Mouse (Mus musculus) ZHBTc4 (cell line): Measurements from ENCODE around the gene March4.

Experiments used
- DNase-seq: peaks from one replicate; pipeline ENCODE4 v3.0.0-alpha.2; 2011; ENCODE audit warnings: low read depth, low spot score

The March4 gene

GRCm38 (mm10) chr1:72450790-72451189, 85.9 kb downstream of the March4 start:
- no peak for DNase-seq

GRCm38 (mm10) chr1:72449752-72450151, 87.0 kb downstream of the March4 start:
- no peak for DNase-seq

- DNase-seq, result no peak
Measured at GRCm38 (mm10) chr1:72442747-72443146, 94.0 kb downstream of the March4 start.

DNA sequence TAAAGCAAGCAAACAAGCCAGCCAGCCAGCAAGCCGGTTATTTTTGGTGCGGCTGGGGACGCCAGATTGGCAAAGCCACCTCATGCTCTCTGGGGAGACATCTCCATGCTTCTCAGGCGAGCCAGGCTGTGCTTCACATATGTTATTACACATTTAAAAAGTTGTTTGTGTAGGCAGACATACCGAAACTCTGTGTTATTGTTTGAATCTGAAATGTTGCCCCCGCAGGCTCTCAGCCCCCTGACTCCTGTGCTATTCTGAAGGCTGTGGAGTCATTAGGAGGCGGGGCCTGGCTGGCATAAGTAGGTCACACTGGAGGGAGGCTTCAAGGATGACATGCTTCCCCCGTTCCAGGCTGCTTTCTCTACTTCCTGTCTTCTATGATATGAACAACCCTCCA, 97.6 kb downstream of the March4 start:
- no peak for DNase-seq

- no peak for DNase-seq
Measured at GRCm38 (mm10) chr1:72436967-72437366, 99.8 kb downstream of the March4 start.

GRCm38 (mm10) chr1:72434510-72434909, 102.2 kb downstream of the March4 start:
- DNase-seq, result no peak

DNA sequence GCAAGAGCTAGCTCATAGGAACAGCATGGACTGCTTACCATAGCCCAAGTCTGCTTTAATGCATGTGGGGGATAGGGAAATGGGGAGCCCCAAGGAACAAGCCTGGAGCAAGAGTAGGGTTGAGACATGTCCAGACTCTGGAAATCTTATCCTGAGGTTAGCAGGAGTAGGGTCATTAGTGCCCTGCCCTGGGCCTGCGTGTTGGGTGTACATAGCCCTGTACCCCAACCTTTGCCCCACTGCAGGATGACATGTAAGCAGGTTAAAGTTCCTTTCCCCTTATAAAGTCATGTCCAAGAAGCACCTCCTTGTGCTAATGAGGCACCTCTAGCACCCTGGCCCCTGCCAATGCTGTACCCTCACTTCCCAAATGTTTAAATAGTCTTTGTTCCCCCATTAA, 104.2 kb downstream of the March4 start:
- no peak for DNase-seq

- no peak for DNase-seq
Measured at GRCm38 (mm10) chr1:72429107-72429807, 107.5 kb downstream of the March4 start.

- peak; percentile 50 for DNase-seq
Measured at GRCm38 (mm10) chr1:72428526-72428925, 108.2 kb downstream of the March4 start.

DNA sequence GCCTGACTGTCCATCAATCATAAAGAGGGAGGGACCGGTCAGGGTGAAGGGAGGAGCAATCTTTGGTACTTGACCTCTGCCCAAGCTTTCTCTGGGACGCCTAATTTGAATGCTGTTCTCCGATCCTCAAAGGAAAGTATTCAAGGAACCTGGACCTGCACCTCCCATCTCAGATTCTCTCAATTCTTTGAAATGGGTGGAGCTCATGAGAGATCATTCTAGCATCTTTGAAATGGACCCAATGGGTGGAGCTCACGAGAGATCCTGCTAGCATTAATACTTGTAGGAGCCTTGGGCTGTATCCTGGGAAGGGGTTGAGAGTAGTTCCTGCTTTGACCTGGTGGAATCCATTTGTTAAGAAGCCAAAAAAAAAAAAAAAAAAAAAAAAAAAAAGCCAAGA, 110.3 kb downstream of the March4 start:
- DNase-seq, result peak; percentile 71

GRCm38 (mm10) chr1:72422121-72422520, 114.6 kb downstream of the March4 start:
- no peak for DNase-seq

DNA sequence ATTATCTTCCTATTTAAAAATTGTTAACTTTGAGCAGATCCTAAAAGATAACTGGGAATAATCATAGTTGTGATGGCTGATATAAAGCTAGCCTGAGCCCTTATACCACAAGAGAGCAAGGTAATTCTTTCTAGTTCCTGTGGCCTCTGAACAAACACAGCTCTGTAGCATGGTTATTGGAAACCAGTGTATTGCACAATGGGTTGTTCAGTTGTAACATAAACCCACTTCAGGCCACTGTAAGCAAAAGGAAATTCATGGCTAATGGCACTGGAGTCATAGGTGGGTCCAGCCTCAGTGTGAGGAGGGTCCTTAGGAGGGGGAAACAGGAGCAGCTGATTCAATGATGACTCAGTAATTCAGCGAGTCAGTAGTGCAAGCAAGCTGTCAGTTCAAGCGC, 116.5 kb downstream of the March4 start:
- DNase-seq, result no peak

DNA sequence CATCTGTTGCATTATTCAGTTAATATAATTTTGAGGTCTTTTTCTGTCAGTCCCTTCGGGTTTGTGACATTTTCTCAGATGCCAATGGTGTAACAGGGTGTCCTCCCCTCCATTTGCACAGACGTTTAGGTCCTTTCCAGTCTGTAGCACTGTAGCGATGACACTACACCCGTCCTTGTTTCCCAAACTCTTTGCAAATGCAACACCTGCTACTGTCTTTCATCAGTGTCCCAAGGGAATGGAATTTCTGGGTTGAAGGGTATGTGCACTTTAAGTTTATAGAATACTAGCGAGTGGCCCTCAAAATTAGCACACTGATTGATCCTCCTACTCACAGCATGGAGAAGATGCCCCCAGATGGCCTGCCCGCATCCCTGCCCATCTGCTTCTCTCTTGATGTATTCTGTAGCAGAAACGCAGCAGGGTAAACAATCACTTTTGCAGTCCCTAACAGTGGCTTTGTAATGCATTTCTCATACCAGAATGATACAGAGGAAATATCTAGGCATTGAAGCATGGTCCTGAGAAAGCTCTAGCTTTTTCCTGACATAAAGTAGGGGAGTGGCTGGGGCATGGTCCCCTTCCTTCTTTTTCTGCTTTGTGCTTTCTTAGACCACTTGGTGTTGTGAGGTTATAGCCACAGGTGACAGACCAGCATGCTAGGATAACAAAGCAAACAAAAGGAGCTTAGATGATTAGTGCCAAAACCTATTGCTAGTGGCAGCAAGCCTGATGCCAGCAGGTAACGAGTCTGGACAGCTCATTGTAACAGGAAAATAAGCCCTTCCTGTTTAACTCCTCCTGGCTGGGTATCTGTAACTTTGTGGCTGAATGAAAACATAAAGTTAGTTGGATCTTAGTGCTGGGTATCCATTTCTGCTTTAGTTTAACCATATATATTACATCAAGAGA, 117.7 kb downstream of the March4 start:
- no peak for DNase-seq

DNA sequence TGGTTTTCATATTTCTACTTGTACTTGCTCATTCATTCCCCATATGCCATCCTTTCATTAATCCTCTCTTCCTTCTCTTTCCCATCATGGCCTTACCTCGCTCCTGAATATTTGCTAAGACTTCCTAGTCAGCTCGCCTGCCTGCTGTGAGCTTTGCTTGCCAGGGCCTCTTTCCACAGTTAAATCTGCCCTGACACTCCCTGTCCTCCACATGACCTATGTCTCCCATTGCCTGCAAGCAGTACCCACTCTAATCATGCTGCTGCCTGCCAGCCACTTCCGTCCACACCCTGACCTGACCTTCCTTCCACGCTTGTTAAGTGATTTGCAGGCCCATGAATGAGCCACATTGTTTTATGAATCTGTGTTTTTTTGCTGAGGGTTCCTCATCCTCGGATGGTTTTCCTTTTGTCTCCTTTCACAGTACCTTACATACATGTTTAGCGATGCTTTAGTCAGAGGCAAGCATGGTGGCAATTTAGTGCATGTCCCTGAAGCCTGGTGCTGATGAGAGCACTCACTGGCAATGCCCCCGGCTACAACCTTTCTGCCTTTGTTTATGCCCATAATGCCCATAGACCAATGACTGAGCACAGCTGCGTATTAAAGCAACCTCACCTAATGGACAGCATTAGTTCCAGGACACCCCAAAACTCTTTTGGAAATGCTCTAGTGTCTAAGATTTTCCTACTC, 122.0 kb downstream of the March4 start:
- DNase-seq, result peak; percentile 54

GRCm38 (mm10) chr1:72414133-72414532, 122.6 kb downstream of the March4 start:
- no peak for DNase-seq

GRCm38 (mm10) chr1:72413205-72413604, 123.5 kb downstream of the March4 start:
- DNase-seq, result no peak

DNA sequence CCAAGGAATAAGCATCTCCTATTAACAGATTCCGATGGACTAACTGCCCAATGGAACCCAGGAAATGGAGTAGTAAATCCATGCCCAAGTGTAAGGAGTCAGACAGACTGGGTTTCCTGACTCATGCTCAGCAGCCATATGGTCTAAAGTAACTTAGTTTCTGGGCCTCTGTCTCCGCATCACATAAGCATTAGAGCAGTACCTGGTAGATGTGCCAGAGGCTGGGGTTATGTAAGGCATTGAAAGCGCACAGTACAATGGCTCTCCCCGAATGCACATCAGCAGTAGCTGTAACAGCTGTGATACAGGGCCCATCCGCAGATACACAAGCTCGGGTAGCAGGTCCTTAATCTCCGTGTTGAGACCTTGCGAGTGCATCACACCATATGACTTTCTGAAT, 125.6 kb downstream of the March4 start:
- DNase-seq, result no peak

DNA sequence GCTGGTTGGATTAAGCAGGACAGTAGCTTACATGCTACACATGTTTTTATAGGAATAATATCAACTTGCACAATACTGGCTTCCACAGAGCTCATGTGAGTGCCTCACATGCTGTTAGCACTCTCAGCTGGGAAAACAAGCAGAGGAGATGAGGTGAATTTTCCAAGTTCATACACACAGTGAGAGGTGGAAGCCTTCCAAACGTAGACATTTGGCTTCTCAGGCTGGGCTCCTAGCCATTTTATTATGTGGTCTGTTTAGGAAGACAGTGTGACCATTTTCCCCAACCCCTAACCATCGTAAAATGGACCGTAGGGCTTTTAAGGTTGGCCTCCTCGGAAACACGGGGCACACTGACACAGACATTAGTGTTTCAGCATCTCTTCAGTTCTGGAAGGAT, 126.8 kb downstream of the March4 start:
- no peak for DNase-seq

DNA sequence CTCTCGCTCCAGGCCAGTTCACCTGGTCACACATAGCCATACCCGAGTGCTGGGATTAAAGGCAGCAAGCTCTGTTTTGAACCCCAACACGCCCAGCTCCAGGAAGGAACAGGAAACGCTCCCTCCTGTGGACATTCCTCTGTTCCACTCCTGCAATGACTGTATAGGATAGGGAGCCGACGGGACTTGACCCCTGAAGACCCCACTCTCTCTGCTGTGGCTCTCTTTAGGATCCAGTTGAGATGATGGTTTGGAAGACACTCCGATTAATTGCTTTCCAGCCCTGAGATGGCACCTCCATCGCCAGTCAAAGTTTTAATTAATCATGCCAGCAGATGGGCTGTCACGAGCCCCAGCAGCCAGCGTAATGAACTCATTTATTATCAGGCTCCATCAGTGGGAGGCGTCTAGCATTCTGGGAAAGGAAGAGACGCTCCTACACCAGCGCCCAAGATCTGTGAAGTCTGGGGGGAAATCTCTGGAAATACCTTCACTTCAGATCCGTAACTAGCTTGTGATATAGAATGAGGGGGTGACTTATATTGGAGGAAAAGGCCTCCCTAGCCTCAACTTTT, 130.1 kb downstream of the March4 start:
- DNase-seq, result no peak

DNA sequence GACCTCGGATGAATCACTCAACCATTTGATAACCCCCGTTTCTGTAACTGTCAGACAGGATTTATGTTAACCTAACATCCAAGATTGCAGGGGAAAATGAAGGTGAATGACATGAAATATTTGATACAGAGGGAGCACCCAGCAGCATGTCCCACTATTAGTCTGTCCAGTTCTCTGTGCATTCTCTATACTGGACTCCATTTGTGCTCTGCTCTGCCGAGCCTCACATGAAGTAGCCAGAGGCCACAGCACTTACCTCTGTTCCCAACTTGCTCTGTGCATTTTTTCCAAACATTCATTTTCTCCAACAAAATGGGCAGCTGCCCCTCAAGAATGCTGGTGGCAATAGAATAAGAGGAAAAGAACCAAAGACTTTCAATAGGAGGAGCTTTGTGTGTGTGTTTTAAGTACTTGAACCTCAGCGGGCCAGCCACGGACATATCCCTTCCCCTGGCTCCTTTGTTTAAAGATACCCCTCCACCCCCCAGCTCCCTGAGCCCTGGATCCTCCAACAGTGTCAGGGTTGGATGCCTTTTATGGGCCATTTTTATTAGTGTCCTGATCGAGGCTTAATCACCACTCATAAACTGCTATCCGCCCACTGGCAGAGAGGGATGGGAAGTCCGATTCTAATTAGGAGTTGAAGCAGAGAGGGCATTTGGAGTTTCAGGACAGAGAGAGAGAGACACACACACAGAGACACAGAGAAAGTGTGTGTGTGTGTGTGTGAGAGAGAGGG, 135.2 kb downstream of the March4 start:
- no peak for DNase-seq

GRCm38 (mm10) chr1:72400616-72401015, 136.1 kb downstream of the March4 start:
- DNase-seq, result no peak
